Mouse (Mus musculus): ENCODE measurements at regions not wholly inside any gene's neighbourhood (a gene's known extent, or its start where the extent isn't known, plus 50 kb on each side); places are given as distances from the start of the nearest gene placed in this dataset.
A peak's percentile ranks its signal among the peaks of the same experiment; 100 is the strongest.
"Not testable (repeated sequence)": the region's sequence is repeated elsewhere in the genome, so short reads cannot be mapped to it uniquely, and the experiment has no call there.

DNA sequence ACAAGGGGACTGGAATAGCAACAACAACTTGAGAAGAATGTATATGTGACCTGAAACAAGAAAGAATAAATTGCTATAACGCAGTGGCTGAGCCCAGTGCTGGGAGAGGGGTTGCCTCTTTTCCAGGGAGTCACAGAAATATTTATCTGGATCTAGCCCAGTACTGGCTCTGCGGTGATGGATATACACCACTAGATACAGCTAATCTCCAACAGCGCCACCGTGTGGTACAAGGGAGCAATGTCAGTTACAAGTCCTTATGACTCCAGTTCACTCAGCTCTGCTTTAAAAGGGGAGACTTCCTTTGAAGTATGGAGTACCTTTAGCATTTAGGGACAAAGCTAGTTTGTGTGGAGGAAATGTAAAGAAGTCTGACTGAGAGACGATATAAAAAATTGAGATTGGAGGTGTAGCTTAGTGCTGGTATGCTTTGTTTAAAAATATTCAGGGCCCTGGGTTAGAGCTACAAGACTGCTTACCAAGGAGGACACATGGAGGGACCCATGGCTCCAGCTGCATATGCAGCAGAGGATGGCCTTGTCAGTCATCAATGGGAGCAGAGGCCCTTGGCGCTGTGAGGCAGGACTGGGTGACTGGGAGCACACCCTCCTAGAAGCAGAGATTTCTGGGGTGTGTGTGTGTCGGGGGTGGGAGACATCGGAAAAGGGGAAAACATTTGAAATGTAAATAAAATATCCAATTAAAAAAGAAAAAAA is 97.6 kb upstream of the Stxbp6 start:
- Histone ChIP-seq H3K27me3 (ENCODE audit: control insufficient read depth, insufficient read depth, low read length) (no peaks in the 10 kb centered on the region), H3K4me1 (ENCODE audit: control insufficient read depth, insufficient read depth, low read length) (no peaks in the 10 kb centered on the region), H3K36me3 (ENCODE audit: control insufficient read depth, insufficient read depth, low read length) (no peaks in the 10 kb centered on the region), H3K4me3 (ENCODE audit: control insufficient read depth, low read depth, low read length) (no peak overlapping the region), H3K27ac (ENCODE audit: control insufficient read depth, insufficient read depth, low read depth, low read length) (no peak overlapping the region)
- TF ChIP-seq POLR2A (IDR thresholded peaks at IDR 0.05; ENCODE audit: control insufficient read depth, low read depth, low read length) (no peak), CTCF (IDR thresholded peaks at IDR 0.05; ENCODE audit: control insufficient read depth, insufficient read depth, insufficient replicate concordance, low read depth, low read length) (peak; percentile 13; the same call in 1 of the 2 replicates)

DNA sequence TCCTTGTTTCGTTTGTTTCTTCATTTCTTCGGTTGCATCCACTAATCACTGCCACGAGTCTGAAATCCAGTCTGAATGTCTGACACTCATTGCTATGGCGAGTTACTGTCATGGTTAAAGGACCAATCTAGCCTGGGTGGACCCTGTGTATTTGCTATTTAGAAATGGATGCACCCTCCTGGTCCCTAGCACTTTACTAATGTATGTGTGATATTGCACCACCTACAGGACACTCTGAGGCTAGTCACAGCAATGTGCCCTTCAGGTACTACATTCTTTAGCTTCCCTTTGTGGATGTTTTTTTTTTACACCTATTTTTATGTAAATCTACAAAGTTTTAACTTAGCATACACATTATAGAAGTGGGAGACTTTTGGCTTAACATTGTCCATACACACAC is 87.5 kb upstream of the Stxbp6 start:
- no peaks in the 10 kb centered on the region for H3K36me3 ChIP-seq (ENCODE audit: control insufficient read depth, insufficient read depth, low read length)
- H3K27ac ChIP-seq (ENCODE audit: control insufficient read depth, insufficient read depth, low read depth, low read length) = no peak overlapping the region
- H3K27me3 ChIP-seq (ENCODE audit: control insufficient read depth, insufficient read depth, low read length) = no peaks in the 10 kb centered on the region
- no peaks in the 10 kb centered on the region for H3K4me1 ChIP-seq (ENCODE audit: control insufficient read depth, insufficient read depth, low read length)
- TF ChIP-seq POLR2A (IDR thresholded peaks at IDR 0.05; ENCODE audit: control insufficient read depth, low read depth, low read length) (no peak), CTCF (IDR thresholded peaks at IDR 0.05; ENCODE audit: control insufficient read depth, insufficient read depth, insufficient replicate concordance, low read depth, low read length) (no peak)
- H3K4me3 ChIP-seq (ENCODE audit: control insufficient read depth, low read depth, low read length) = no peak overlapping the region

DNA sequence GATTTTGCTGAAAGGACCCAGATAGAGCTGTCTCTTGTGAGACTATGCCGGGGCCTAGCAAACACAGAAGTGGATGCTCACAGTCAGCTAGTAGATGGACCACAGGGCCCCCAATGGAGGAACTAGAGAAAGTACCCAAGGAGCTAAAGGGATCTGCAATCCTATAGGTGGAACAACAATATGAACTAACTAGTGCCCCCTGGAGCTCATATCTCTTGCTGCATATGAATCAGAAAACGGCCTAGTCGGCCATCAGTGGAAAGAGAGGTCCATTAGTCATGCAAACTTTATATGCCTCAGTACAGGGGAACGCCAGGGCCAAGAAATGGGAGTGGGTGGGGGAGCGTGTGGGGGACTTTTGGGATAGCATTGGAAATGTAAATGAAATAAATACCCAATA is 87.1 kb upstream of the Stxbp6 start:
- not testable (repeated sequence) for H3K27ac ChIP-seq (ENCODE audit: control insufficient read depth, insufficient read depth, low read depth, low read length); H3K4me1 ChIP-seq (ENCODE audit: control insufficient read depth, insufficient read depth, low read length)

DNA sequence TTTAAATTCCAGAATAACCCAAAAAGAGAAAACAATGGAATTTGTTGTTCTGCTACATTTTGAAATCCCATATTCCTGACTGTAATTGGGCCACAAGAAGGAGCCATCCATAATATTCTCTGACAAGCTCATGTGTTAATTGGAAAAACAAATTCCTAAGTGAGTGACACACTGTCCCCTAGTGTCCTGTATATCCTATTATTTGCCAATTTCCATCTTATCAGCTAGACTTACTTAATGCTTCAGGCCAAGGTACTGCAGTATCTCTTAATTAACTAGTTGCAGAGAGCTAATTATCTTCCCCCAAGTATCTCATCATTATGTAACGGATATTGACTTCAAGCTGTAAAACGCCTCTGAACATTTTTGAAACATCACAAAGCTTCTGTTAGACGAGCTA is 84.5 kb upstream of the Stxbp6 start:
- Histone ChIP-seq H3K27ac (ENCODE audit: control insufficient read depth, insufficient read depth, low read depth, low read length) (no peak overlapping the region), H3K4me3 (ENCODE audit: control insufficient read depth, low read depth, low read length) (no peak overlapping the region), H3K4me1 (ENCODE audit: control insufficient read depth, insufficient read depth, low read length) (no peaks in the 10 kb centered on the region), H3K27me3 (ENCODE audit: control insufficient read depth, insufficient read depth, low read length) (no peaks in the 10 kb centered on the region), H3K36me3 (ENCODE audit: control insufficient read depth, insufficient read depth, low read length) (no peaks in the 10 kb centered on the region)
- no peak for TF ChIP-seq POLR2A (IDR thresholded peaks at IDR 0.05; ENCODE audit: control insufficient read depth, low read depth, low read length)
- no peak for TF ChIP-seq CTCF (IDR thresholded peaks at IDR 0.05; ENCODE audit: control insufficient read depth, insufficient read depth, insufficient replicate concordance, low read depth, low read length)

More for the DNA sequence above, 87.1 kb upstream of the Stxbp6 start:
- H3K4me3 ChIP-seq (ENCODE audit: control insufficient read depth, low read depth, low read length); H3K27me3 ChIP-seq (ENCODE audit: control insufficient read depth, insufficient read depth, low read length); H3K36me3 ChIP-seq (ENCODE audit: control insufficient read depth, insufficient read depth, low read length): not testable (repeated sequence)

DNA sequence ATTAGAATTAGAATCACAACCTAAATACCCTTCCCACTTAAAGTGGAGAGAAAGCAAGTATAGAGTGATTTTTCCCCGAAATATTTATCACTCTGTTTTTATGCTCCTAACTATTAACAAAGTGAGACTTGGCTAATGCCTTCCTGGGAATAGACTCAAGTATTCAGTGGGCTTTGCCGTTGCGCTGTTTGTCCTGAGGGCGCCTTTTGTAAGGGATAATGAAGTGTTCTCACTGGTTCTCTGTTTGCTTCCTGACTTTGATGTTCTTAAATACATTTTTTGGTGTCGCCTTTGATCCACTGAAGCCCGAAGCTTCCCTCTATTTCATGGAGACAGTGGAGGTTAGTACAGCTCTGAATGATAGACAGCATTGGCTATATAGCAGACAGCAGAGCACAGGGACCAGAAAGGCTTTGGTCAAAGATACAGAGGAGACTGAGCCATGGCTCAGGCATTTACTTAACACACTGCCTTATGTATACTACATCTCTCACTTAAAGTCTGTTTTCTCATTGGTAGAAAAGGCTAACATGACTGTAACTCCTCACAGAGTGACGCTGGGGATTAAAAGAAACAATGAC is 63.0 kb upstream of the Stxbp6 start:
- Histone ChIP-seq H3K4me1 (ENCODE audit: control insufficient read depth, insufficient read depth, low read length) (no peaks in the 10 kb centered on the region), H3K27ac (ENCODE audit: control insufficient read depth, insufficient read depth, low read depth, low read length) (no peak overlapping the region), H3K27me3 (ENCODE audit: control insufficient read depth, insufficient read depth, low read length) (no peaks in the 10 kb centered on the region), H3K36me3 (ENCODE audit: control insufficient read depth, insufficient read depth, low read length) (no peaks in the 10 kb centered on the region), H3K4me3 (ENCODE audit: control insufficient read depth, low read depth, low read length) (no peak overlapping the region)
- TF ChIP-seq POLR2A (IDR thresholded peaks at IDR 0.05; ENCODE audit: control insufficient read depth, low read depth, low read length) = no peak
- TF ChIP-seq CTCF (IDR thresholded peaks at IDR 0.05; ENCODE audit: control insufficient read depth, insufficient read depth, insufficient replicate concordance, low read depth, low read length) = no peak

DNA sequence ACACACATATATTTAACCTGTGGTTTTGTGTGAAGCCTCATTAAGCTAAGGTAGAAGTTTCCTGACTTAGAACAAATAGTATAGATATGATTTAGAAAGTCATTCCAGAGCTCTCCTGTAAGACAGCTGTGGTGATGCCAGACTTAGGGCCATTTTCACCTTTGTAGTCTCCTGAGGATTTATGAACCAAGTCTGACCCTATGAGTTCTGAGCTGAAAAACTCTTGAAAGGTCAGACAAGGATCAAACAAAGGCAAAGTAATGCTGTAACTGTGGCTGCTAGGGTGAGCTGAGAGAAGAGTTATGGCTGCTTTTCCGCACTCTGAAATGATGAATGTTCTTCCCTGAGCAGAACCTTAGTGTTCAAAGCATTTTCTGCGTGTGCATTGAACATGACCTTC is 58.9 kb upstream of the Stxbp6 start:
- Histone ChIP-seq H3K4me3 (ENCODE audit: control insufficient read depth, low read depth, low read length) (no peak overlapping the region), H3K4me1 (ENCODE audit: control insufficient read depth, insufficient read depth, low read length) (no peaks in the 10 kb centered on the region), H3K27me3 (ENCODE audit: control insufficient read depth, insufficient read depth, low read length) (no peaks in the 10 kb centered on the region), H3K27ac (ENCODE audit: control insufficient read depth, insufficient read depth, low read depth, low read length) (no peak overlapping the region), H3K36me3 (ENCODE audit: control insufficient read depth, insufficient read depth, low read length) (no peaks in the 10 kb centered on the region)
- TF ChIP-seq CTCF (IDR thresholded peaks at IDR 0.05; ENCODE audit: control insufficient read depth, insufficient read depth, insufficient replicate concordance, low read depth, low read length) (no peak), POLR2A (IDR thresholded peaks at IDR 0.05; ENCODE audit: control insufficient read depth, low read depth, low read length) (no peak)

DNA sequence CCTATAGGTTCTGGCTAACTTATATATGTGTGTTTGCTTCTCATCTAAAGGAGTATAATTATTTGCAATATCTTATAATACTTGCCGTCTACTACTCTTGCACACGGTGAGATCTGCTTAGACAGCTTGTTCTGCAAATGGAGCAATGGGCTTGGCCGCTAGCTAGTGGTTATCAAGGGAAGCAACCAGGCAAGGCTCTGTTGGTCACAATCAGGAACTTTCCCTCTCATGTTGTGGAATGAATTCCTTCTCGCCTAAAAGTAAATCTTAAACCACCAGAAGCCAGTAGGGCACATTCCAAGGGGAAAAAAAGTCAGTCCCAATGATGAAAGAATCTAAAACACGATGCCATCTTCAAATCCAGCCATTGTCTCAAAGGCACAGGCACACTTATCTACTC is 56.6 kb upstream of the Stxbp6 start:
- Histone ChIP-seq H3K27me3 (ENCODE audit: control insufficient read depth, insufficient read depth, low read length) (no peaks in the 10 kb centered on the region), H3K4me3 (ENCODE audit: control insufficient read depth, low read depth, low read length) (no peak overlapping the region), H3K4me1 (ENCODE audit: control insufficient read depth, insufficient read depth, low read length) (no peaks in the 10 kb centered on the region), H3K27ac (ENCODE audit: control insufficient read depth, insufficient read depth, low read depth, low read length) (no peak overlapping the region), H3K36me3 (ENCODE audit: control insufficient read depth, insufficient read depth, low read length) (no peaks in the 10 kb centered on the region)
- no peak for TF ChIP-seq CTCF (IDR thresholded peaks at IDR 0.05; ENCODE audit: control insufficient read depth, insufficient read depth, insufficient replicate concordance, low read depth, low read length)
- TF ChIP-seq POLR2A (IDR thresholded peaks at IDR 0.05; ENCODE audit: control insufficient read depth, low read depth, low read length) = no peak
